ENCODE assay signal across 8 mouse cellular contexts in genomic region chr11:53567224-53568014, GRCm38 (mm10). TPM values are rescaled to one million over a fixed set of nuclear protein-coding genes. Genes with fewer than 3 reads are reported as not detected.
DNase-seq lines count a peak whose midpoint lies in the region; ATAC-seq lines count a peak whose summit lies in the region.

Kif3a (plus strand) TSS chr11:53567379.

- ATAC-seq in megakaryocyte progenitor cell, adult 5-6 weeks (replicated peaks; ENCODE audit: poor library complexity) = peak; percentile 98

- peak; percentile 97 for DNase-seq in adipocyte (ENCODE audit: low spot score)
- peak; percentile 99 for DNase-seq in embryo, embryonic 10 days (ENCODE audit: low spot score)
- DNase-seq in gastrocnemius, postnatal 10 days = peak; percentile 94
- peak; percentile 96 for DNase-seq in induced T-regulatory cell, adult 2 months (ENCODE audit: low read depth)
- peak; percentile 86 to 94 for DNase-seq in left cerebral cortex, adult 9 months (ENCODE audit: low spot score in 2 of 2)
- peak; percentile 92 for DNase-seq in right cerebral cortex, postnatal 14 days
- DNase-seq in urinary bladder, postnatal 36 days (ENCODE audit: low spot score in 2 of 2) = peak; percentile 92 to 95

RNA-seq across cellular contexts. Expression of gene Kif3a, which starts in this region (rescaled TPM):
- 10 to 100 TPM in 1 of 2 experiments, 1 to 10 TPM in 1; 9.4 to 11.1 TPM for total RNA-seq in gastrocnemius, postnatal 10 days (2021)
- 3.9 TPM in 2 replicates for total RNA-seq in megakaryocyte progenitor cell, adult 5-6 weeks (2015)
- total RNA-seq in megakaryocyte progenitor cell, adult 5-6 weeks (2017) = 6.2 and 9.1 TPM in 2 replicates

Comparison
In these comparisons a context has a peak if more than half of its experiments do, and no peak if none do; other contexts are left out.
1. Peak in every context shown above with its lines: DNase-seq and ATAC-seq.